ENCODE assay signal across 17 mouse cellular contexts in genomic region chr12:81748918-81749317, GRCm38 (mm10). TPM values are rescaled to one million over a fixed set of nuclear protein-coding genes. Genes with fewer than 3 reads are reported as not detected.
DNase-seq lines count a peak whose midpoint lies in the region; ATAC-seq and TF ChIP-seq lines count a peak whose summit lies in the region.
"Had no signal": no experiment of that assay in that cellular context is flagged by ENCODE, and none has a peak within 500 bp of the region (broad histone marks: within the 10 kb centered on the region; RNA-seq: fewer than 3 reads in every experiment).

No protein-coding gene starts in this region.

- no peaks in the 10 kb centered on the region for H3K27me3 ChIP-seq in neural tube, embryonic 13.5 days
- no peaks in the 10 kb centered on the region for H3K27me3 ChIP-seq in neural tube, embryonic 15.5 days (replicated peaks)
- H3K27me3 ChIP-seq in stomach, embryonic 14.5 days (ENCODE audit: control insufficient read depth, insufficient read depth, low read length): no peaks in the 10 kb centered on the region
- H3K27me3 ChIP-seq: limb, embryonic 15.5 days; midbrain, embryonic 12.5 days; neural tube, embryonic 12.5 days had no signal

- no peak overlapping the region for H3K9ac ChIP-seq in neural tube, embryonic 13.5 days
- H3K9ac ChIP-seq in neural tube, embryonic 15.5 days (replicated peaks): no peak overlapping the region
- H3K9ac ChIP-seq in stomach, embryonic 14.5 days (replicated peaks; ENCODE audit: low read depth, low read length): no peak overlapping the region
- H3K9ac ChIP-seq: limb, embryonic 15.5 days; midbrain, embryonic 12.5 days; neural tube, embryonic 12.5 days had no signal

- peak; percentile 44 for DNase-seq in cerebellum, adult 9-11 months
- no peak for DNase-seq in cerebellum, adult 11 months
- no peak for DNase-seq in right cerebral cortex, postnatal 4 days
- DNase-seq in kidney, adult 9 months: no peak
- DNase-seq: heart, adult 2 months; heart, postnatal 36 days; kidney, postnatal 36 days; lung, postnatal 10 days; right cerebral cortex, adult 18-20 months had no signal

- H3K4me3 ChIP-seq in neural tube, embryonic 13.5 days: no peak overlapping the region
- H3K4me3 ChIP-seq in neural tube, embryonic 15.5 days (replicated peaks): no peak overlapping the region
- H3K4me3 ChIP-seq in bone marrow, adult 2 months (replicated peaks; ENCODE audit: control insufficient read depth, low read depth, low read length): no peak overlapping the region
- no peak overlapping the region for H3K4me3 ChIP-seq in stomach, embryonic 14.5 days (ENCODE audit: low read depth, low read length)
- H3K4me3 ChIP-seq: heart, adult 2 months; limb, embryonic 15.5 days; midbrain, embryonic 12.5 days; neural tube, embryonic 12.5 days had no signal

- ATAC-seq in neural tube, embryonic 13.5 days (ENCODE audit: low read depth): 0 out of 2 replicates have a peak, but pooled peaks have one; percentile 11
- ATAC-seq in neural tube, embryonic 15.5 days (ENCODE audit: low FRiP score): no peak
- 0 out of 2 replicates have a peak, but pooled peaks have one; percentile 58 for ATAC-seq in stomach, embryonic 14.5 days (ENCODE audit: insufficient number of reproducible peaks, insufficient read depth, low FRiP score, low read depth)
- ATAC-seq: inflammation-experienced regulatory T-cells, adult 6 months had no signal

- no peak overlapping the region for H3K4me2 ChIP-seq in neural tube, embryonic 13.5 days
- H3K4me2 ChIP-seq in neural tube, embryonic 15.5 days: no peak overlapping the region
- H3K4me2 ChIP-seq in stomach, embryonic 14.5 days (replicated peaks; ENCODE audit: low read depth, low read length): no peak overlapping the region
- H3K4me2 ChIP-seq: limb, embryonic 15.5 days; midbrain, embryonic 12.5 days; neural tube, embryonic 12.5 days had no signal

- no peak for TF ChIP-seq CTCF in bone marrow, adult 2 months (IDR thresholded peaks at IDR 0.05; ENCODE audit: control insufficient read depth, insufficient read depth, low read length)

- 65% methylated on average over 3 of the region's 3 CpGs for WGBS in neural tube, embryonic 13.5 days
- 60% methylated on average over 3 of the region's 3 CpGs for WGBS in neural tube, embryonic 15.5 days
- WGBS in bone marrow, adult 2 months: 66% methylated on average over 3 of the region's 3 CpGs
- WGBS in stomach, embryonic 14.5 days: 65% methylated on average over 3 of the region's 3 CpGs

- TF ChIP-seq POLR2A in bone marrow, adult 2 months (IDR thresholded peaks at IDR 0.05; ENCODE audit: borderline replicate concordance, control insufficient read depth, low read depth, low read length): no peak

- H3K9me3 ChIP-seq in neural tube, embryonic 13.5 days: no peaks in the 10 kb centered on the region
- no peaks in the 10 kb centered on the region for H3K9me3 ChIP-seq in neural tube, embryonic 15.5 days (replicated peaks)
- H3K9me3 ChIP-seq in stomach, embryonic 14.5 days (ENCODE audit: control insufficient read depth, low read depth, low read length): no peaks in the 10 kb centered on the region
- H3K9me3 ChIP-seq: limb, embryonic 15.5 days; midbrain, embryonic 12.5 days; neural tube, embryonic 12.5 days had no signal

- H3K36me3 ChIP-seq in neural tube, embryonic 13.5 days: no peaks in the 10 kb centered on the region
- H3K36me3 ChIP-seq in neural tube, embryonic 15.5 days: no peaks in the 10 kb centered on the region
- no peaks in the 10 kb centered on the region for H3K36me3 ChIP-seq in stomach, embryonic 14.5 days (ENCODE audit: control insufficient read depth, insufficient read depth, low read length)
- H3K36me3 ChIP-seq: limb, embryonic 15.5 days; midbrain, embryonic 12.5 days; neural tube, embryonic 12.5 days had no signal

- no peak overlapping the region for H3K27ac ChIP-seq in neural tube, embryonic 13.5 days (replicated peaks)
- H3K27ac ChIP-seq in neural tube, embryonic 15.5 days (replicated peaks): no peak overlapping the region
- peak overlapping the region; percentile 1; the same call in 1 of the 2 replicates for H3K27ac ChIP-seq in bone marrow, adult 2 months (ENCODE audit: control insufficient read depth, insufficient read depth, low read depth, low read length, poor library complexity)
- no peak overlapping the region for H3K27ac ChIP-seq in stomach, embryonic 14.5 days (ENCODE audit: low read length)
- H3K27ac ChIP-seq: heart, adult 2 months; limb, embryonic 15.5 days; midbrain, embryonic 12.5 days; neural tube, embryonic 12.5 days had no signal

- peaks cover 5% of the 10 kb centered on the region; the same call in 1 of the 2 replicates for H3K4me1 ChIP-seq in neural tube, embryonic 13.5 days (replicated peaks)
- H3K4me1 ChIP-seq in neural tube, embryonic 15.5 days: peaks cover 9% of the 10 kb centered on the region; the same call in 1 of the 2 replicates
- peaks cover 22% of the 10 kb centered on the region for H3K4me1 ChIP-seq in bone marrow, adult 2 months (ENCODE audit: control insufficient read depth, insufficient read depth, low read length)
- H3K4me1 ChIP-seq in stomach, embryonic 14.5 days (ENCODE audit: control insufficient read depth, insufficient read depth, low read length): peaks cover 3% of the 10 kb centered on the region; the same call in 1 of the 2 replicates
- H3K4me1 ChIP-seq: midbrain, embryonic 12.5 days; neural tube, embryonic 12.5 days had no signal

RNA-seq across cellular contexts. Expression of gene Map3k9, which starts 32.1 kb away (rescaled TPM):
- 8.1 and 9.4 TPM in 2 replicates for polyA plus RNA-seq in neural tube, embryonic 13.5 days (2015; fragmentation: Nextera tagmentation; extraction: Ambion mirVana)
- 10.2 and 11.5 TPM in 2 replicates for polyA plus RNA-seq in neural tube, embryonic 15.5 days (2015; fragmentation: Nextera tagmentation; extraction: Ambion mirVana)
- polyA plus RNA-seq in bone marrow, adult 2 months (2011; ENCODE audit: insufficient read depth, insufficient read length, low replicate concordance, missing spikeins): 3.9 and 5.7 TPM in 2 replicates
- 2.5 and 3.0 TPM in 2 replicates for polyA plus RNA-seq in stomach, embryonic 14.5 days (2014; fragmentation: Nextera tagmentation; extraction: Ambion mirVana)
